Mouse (Mus musculus) neural tube, embryonic 14.5 days (tissue): ENCODE results near the gene Scgb1b15. TPM values are rescaled to one million over a fixed set of nuclear protein-coding genes. Genes with fewer than 3 reads are reported as not detected.
"Not testable (repeated sequence)": the region's sequence is repeated elsewhere in the genome, so short reads cannot be mapped to it uniquely, and the experiment has no call there.

Experiments
- ATAC-seq: fragments of 200-750 bp; cut with Nextera tagmentation; 2 replicates; pipeline ENCODE4 v1.8.0; 2017; ENCODE audit warnings: low read depth, mild to moderate bottlenecking, moderate TSS enrichment, moderate library complexity
- H3K27ac ChIP-seq: fragments of 300-500 bp; sonication (generic); 2 replicates; pipeline ENCODE4 v1.5.1; 2014; ENCODE audit warnings: low read depth, mild to moderate bottlenecking, control low read depth, low read length, moderate library complexity, mixed read lengths
- H3K27me3 ChIP-seq: fragments of 300-500 bp; sonication (generic); 2 replicates; pipeline ENCODE4 v1.6.1; 2014; ENCODE audit warnings: low read length; ENCODE audit not compliant: control insufficient read depth, insufficient read depth
- H3K36me3 ChIP-seq: fragments of 300-500 bp; sonication (generic); 2 replicates; pipeline ENCODE4 v1.6.1; 2014; ENCODE audit warnings: low read length, mixed read lengths; ENCODE audit not compliant: control insufficient read depth, insufficient read depth
- H3K4me1 ChIP-seq: fragments of 300-500 bp; sonication (generic); 2 replicates; pipeline ENCODE4 v1.6.1; 2014; ENCODE audit warnings: low read length; ENCODE audit not compliant: control insufficient read depth, insufficient read depth
- H3K4me2 ChIP-seq: fragments of 300-500 bp; sonication (generic); 2 replicates; pipeline ENCODE4 v1.6.1; 2014; ENCODE audit warnings: mild to moderate bottlenecking, low read depth, low read length, control low read depth
- H3K4me3 ChIP-seq: fragments of 300-500 bp; sonication (generic); 2 replicates; pipeline ENCODE4 v1.5.1; 2014; ENCODE audit warnings: low read depth, low read length, control low read depth, mixed read lengths
- H3K9ac ChIP-seq: fragments of 300-500 bp; sonication (generic); replicated peaks from 2 replicates; pipeline ENCODE4 v1.6.1; 2014; ENCODE audit warnings: low read depth, mild to moderate bottlenecking, control low read depth, low read length, mixed read lengths
- H3K9me3 ChIP-seq: fragments of 300-500 bp; sonication (generic); 2 replicates; pipeline ENCODE4 v1.6.1; 2016; ENCODE audit warnings: low read length; ENCODE audit not compliant: control insufficient read depth
- polyA plus RNA-seq: library from polyadenylated mRNA; unstranded; fragments of >200 nt; fragmentation: Nextera tagmentation; extraction: Ambion mirVana; gene quantifications from 2 replicates; pipeline ENCODE4 v1.2.1, GENCODE M21; 2014

Scgb1b15 gene
- not detected in 2 replicates for polyA plus RNA-seq

DNA sequence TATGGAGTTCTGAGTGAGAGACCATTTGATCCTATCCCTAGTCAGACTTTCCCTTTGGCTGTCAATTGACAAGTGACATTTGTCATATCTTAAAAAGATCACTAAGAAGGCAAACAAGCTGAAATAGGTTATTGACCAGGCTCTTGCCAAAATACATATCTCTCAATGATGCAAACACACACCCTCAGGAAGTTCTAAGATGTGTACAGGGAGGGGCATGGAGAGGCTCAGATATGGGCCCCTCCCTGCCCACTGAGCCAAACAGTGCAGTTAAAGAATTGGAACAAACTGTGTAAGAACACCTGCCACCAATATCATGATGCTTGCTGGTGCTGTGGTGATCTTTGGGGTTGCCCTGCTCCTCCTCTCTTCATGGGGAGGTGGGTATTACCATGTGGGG lies at the start of gene Scgb1b15:
TSS of gene Scgb1b15 (plus strand) at position 301 of the 400 bp plus-strand sequence.
- H3K27me3 ChIP-seq, ATAC-seq, H3K4me3 ChIP-seq, H3K9me3 ChIP-seq, H3K9ac ChIP-seq, H3K4me1 ChIP-seq, H3K27ac ChIP-seq, H3K4me2 ChIP-seq, H3K36me3 ChIP-seq: not testable (repeated sequence)

DNA sequence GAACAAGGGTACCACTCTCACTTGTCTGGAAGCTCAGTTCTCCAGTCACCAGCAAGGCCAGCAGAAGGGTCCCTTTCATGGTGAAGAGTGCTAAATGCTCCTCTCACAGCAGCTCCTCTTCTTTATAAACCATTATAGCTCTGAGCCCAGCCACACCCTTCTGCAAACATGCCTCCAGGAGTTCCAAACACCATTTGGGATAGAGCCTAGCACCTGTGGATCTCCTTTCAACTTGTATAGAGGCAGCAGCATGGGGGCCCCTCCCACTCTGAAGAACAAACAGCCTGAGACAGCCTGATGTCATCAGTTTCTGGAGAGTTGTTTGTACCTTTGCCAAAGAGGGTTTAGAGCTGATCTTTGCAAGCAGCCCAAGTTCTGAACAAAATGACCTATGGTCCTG lies 6.8 kb upstream of the Scgb1b15 start, which contains the start of gene Scgb2b15:
TSS of gene Scgb2b15 (minus strand) at position 101 of the 400 bp plus-strand sequence.
- H3K36me3 ChIP-seq, H3K4me1 ChIP-seq, H3K9ac ChIP-seq, H3K27me3 ChIP-seq, H3K4me3 ChIP-seq, H3K9me3 ChIP-seq, ATAC-seq, H3K27ac ChIP-seq, H3K4me2 ChIP-seq: not testable (repeated sequence)

Other genes with a start within 250 kb of the Scgb1b15 start
- not detected in 2 replicates for gene Scgb2b15, start 6.9 kb upstream of the Scgb1b15 start, polyA plus RNA-seq
- gene Scgb2b17, start 220.0 kb downstream of the Scgb1b15 start, polyA plus RNA-seq: not detected in 2 replicates
- not detected in 2 replicates for gene Scgb1b17, start 226.9 kb downstream of the Scgb1b15 start, polyA plus RNA-seq